Comparison of ENCODE assay signal across 34 mouse cellular contexts in genomic region chr4:98767134-98768133, GRCm38 (mm10). TPM values are rescaled to one million over a fixed set of nuclear protein-coding genes. Genes with fewer than 3 reads are reported as not detected.
A peak's percentile ranks its signal among the peaks of the same experiment; 100 is the strongest.
DNase-seq lines count a peak whose midpoint lies in the region; ATAC-seq and TF ChIP-seq lines count a peak whose summit lies in the region.
"Had no signal": no experiment of that assay in that cellular context is flagged by ENCODE, and none has a peak within 500 bp of the region (broad histone marks: within the 10 kb centered on the region; RNA-seq: fewer than 3 reads in every experiment).

No protein-coding gene starts in this region.

- no peak overlapping the region for H3K9ac ChIP-seq in heart, postnatal 0 days (replicated peaks; ENCODE audit: low read depth, low read length)
- H3K9ac ChIP-seq in kidney, embryonic 14.5 days (ENCODE audit: low read depth, low read length) = no peak overlapping the region
- no peak overlapping the region for H3K9ac ChIP-seq in intestine, embryonic 16.5 days (ENCODE audit: low read depth, low read length)
- H3K9ac ChIP-seq: forebrain, embryonic 13.5 days; heart, embryonic 12.5 days; hindbrain, embryonic 15.5 days; liver, embryonic 15.5 days; lung, embryonic 14.5 days; neural tube, embryonic 15.5 days had no signal

- no peaks in the 10 kb centered on the region for H3K27me3 ChIP-seq in heart, postnatal 0 days (ENCODE audit: control insufficient read depth, insufficient read depth, low read length)
- no peaks in the 10 kb centered on the region for H3K27me3 ChIP-seq in kidney, embryonic 14.5 days (ENCODE audit: control insufficient read depth, insufficient read depth, low read length)
- no peaks in the 10 kb centered on the region for H3K27me3 ChIP-seq in intestine, embryonic 16.5 days (replicated peaks; ENCODE audit: control insufficient read depth, insufficient read depth, low read length)
- H3K27me3 ChIP-seq: forebrain, embryonic 13.5 days; heart, embryonic 12.5 days; hindbrain, embryonic 15.5 days; liver, embryonic 15.5 days; neural tube, embryonic 15.5 days had no signal

- no peaks in the 10 kb centered on the region; the same call in 1 of the 2 replicates for H3K9me3 ChIP-seq in heart, postnatal 0 days (replicated peaks; ENCODE audit: control insufficient read depth, low read length)
- H3K9me3 ChIP-seq in kidney, embryonic 14.5 days (ENCODE audit: control insufficient read depth, low read length) = peaks cover 4% of the 10 kb centered on the region; the same call in 1 of the 2 replicates
- no peaks in the 10 kb centered on the region for H3K9me3 ChIP-seq in intestine, embryonic 16.5 days (ENCODE audit: control insufficient read depth, low read length)
- H3K9me3 ChIP-seq: forebrain, embryonic 13.5 days; heart, embryonic 12.5 days; hindbrain, embryonic 10.5 days; hindbrain, embryonic 15.5 days; liver, embryonic 15.5 days; neural tube, embryonic 15.5 days had no signal

- no peak for DNase-seq in heart, postnatal 0 days (ENCODE audit: low spot score)
- no peak for DNase-seq in heart, adult 8-10 months (ENCODE audit: low spot score)
- DNase-seq in kidney, postnatal 4 days = no peak
- no peak for DNase-seq in natural killer cell, adult 2 months (ENCODE audit: low spot score in 2 of 2)
- no peak for DNase-seq in layer of hippocampus, postnatal 25 days (ENCODE audit: extremely low spot score in 1 of 2, low spot score in 1 of 2)
- DNase-seq: adrenal gland, postnatal 10 days; cerebellum, adult 8-10 months; cerebellum, postnatal 25 days; gastrocnemius, postnatal 25 days; heart, adult 11 months; heart, postnatal 10 days; layer of hippocampus, postnatal 36 days; lung, embryonic 14.5 days; lung, postnatal 14 days; midbrain, embryonic 14.5 days; spleen, adult 18-20 months; thymus, postnatal 25 days had no signal

- no peak for TF ChIP-seq CTCF in heart, postnatal 0 days (IDR thresholded peaks at IDR 0.05; ENCODE audit: low read depth)

- TF ChIP-seq EP300 in heart, postnatal 0 days (IDR thresholded peaks at IDR 0.05; ENCODE audit: low read depth) = no peak

- no peaks in the 10 kb centered on the region for H3K36me3 ChIP-seq in heart, postnatal 0 days (replicated peaks; ENCODE audit: control insufficient read depth, insufficient read depth, low read length)
- peaks cover 3% of the 10 kb centered on the region; the same call in 1 of the 2 replicates for H3K36me3 ChIP-seq in kidney, embryonic 14.5 days (ENCODE audit: control insufficient read depth, insufficient read depth, low read length)
- H3K36me3 ChIP-seq in intestine, embryonic 16.5 days (ENCODE audit: control insufficient read depth, insufficient read depth, low read length) = no peaks in the 10 kb centered on the region; the same call in 1 of the 2 replicates
- H3K36me3 ChIP-seq: G1E; heart, embryonic 12.5 days; hindbrain, embryonic 15.5 days; liver, embryonic 15.5 days; neural tube, embryonic 15.5 days had no signal

- no peaks in the 10 kb centered on the region for H3K4me1 ChIP-seq in heart, postnatal 0 days (ENCODE audit: control insufficient read depth, insufficient read depth)
- H3K4me1 ChIP-seq in kidney, embryonic 14.5 days (ENCODE audit: control insufficient read depth, insufficient read depth, low read length) = peaks cover 9% of the 10 kb centered on the region; the same call in 1 of the 2 replicates
- no peaks in the 10 kb centered on the region; the same call in 1 of the 2 replicates for H3K4me1 ChIP-seq in intestine, embryonic 16.5 days (ENCODE audit: control insufficient read depth, insufficient read depth, low read length)
- H3K4me1 ChIP-seq: forebrain, embryonic 13.5 days; hindbrain, embryonic 15.5 days; liver, embryonic 15.5 days; neural tube, embryonic 15.5 days had no signal

- ATAC-seq in heart, postnatal 0 days (ENCODE audit: insufficient read depth, low read depth) = 0 out of 2 replicates have a peak, but pooled peaks have one; percentile 24
- ATAC-seq in kidney, embryonic 14.5 days (ENCODE audit: low FRiP score, low TSS enrichment) = peak; percentile 73
- peak; percentile 68 for ATAC-seq in intestine, embryonic 16.5 days
- ATAC-seq: forebrain, embryonic 13.5 days; inflammation-experienced regulatory T-cells, adult 6 months had no signal

- WGBS in heart, postnatal 0 days = 64% methylated on average over 14 of the region's 14 CpGs
- WGBS in kidney, embryonic 14.5 days = 50% methylated on average over 14 of the region's 14 CpGs
- WGBS in intestine, embryonic 16.5 days = 60% methylated on average over 14 of the region's 14 CpGs

- H3K4me2 ChIP-seq in heart, postnatal 0 days (ENCODE audit: low read depth, low read length) = no peak overlapping the region
- no peak overlapping the region for H3K4me2 ChIP-seq in kidney, embryonic 14.5 days (replicated peaks; ENCODE audit: low read depth, low read length)
- H3K4me2 ChIP-seq in intestine, embryonic 16.5 days (ENCODE audit: low read depth, low read length) = no peak overlapping the region
- H3K4me2 ChIP-seq: forebrain, embryonic 13.5 days; heart, embryonic 12.5 days; hindbrain, embryonic 15.5 days; liver, embryonic 15.5 days; lung, embryonic 14.5 days; neural tube, embryonic 15.5 days had no signal

- H3K4me3 ChIP-seq in heart, postnatal 0 days (ENCODE audit: low read depth, low read length) = no peak overlapping the region
- H3K4me3 ChIP-seq in kidney, embryonic 14.5 days (ENCODE audit: low read length) = no peak overlapping the region
- H3K4me3 ChIP-seq in intestine, embryonic 16.5 days (ENCODE audit: low read length) = no peak overlapping the region
- H3K4me3 ChIP-seq: forebrain, embryonic 13.5 days; heart, embryonic 12.5 days; hindbrain, embryonic 10.5 days; hindbrain, embryonic 15.5 days; liver, embryonic 15.5 days; neural tube, embryonic 15.5 days had no signal

- H3K27ac ChIP-seq in heart, postnatal 0 days (ENCODE audit: low read depth) = no peak overlapping the region
- H3K27ac ChIP-seq in kidney, embryonic 14.5 days (ENCODE audit: low read depth, low read length) = peak overlapping the region; percentile 17; the same call in 1 of the 2 replicates
- H3K27ac ChIP-seq in intestine, embryonic 16.5 days (ENCODE audit: low read length) = no peak overlapping the region
- H3K27ac ChIP-seq: forebrain, embryonic 13.5 days; hindbrain, embryonic 10.5 days; hindbrain, embryonic 15.5 days; liver, embryonic 15.5 days; neural tube, embryonic 15.5 days had no signal

RNA-seq across cellular contexts. Expression of gene L1td1, which starts 40.9 kb away (rescaled TPM):
- total RNA-seq in heart, postnatal 0 days (2014; rRNA removed; ENCODE audit: low replicate concordance) = 0.11 TPM in 1 of 2 replicates, not detected in the other
- not detected in 2 replicates for polyA plus RNA-seq in heart, postnatal 0 days (2015; fragmentation: Nextera tagmentation; extraction: Ambion mirVana)
- total RNA-seq in heart, adult 8-10 months (2022) = not detected
- 0.64 and 0.79 TPM in 2 replicates for polyA plus RNA-seq in kidney, embryonic 14.5 days (2014; fragmentation: Nextera tagmentation; extraction: Ambion mirVana)
- 0.10 and 0.24 TPM in 2 replicates for polyA plus RNA-seq in intestine, embryonic 16.5 days (2015; fragmentation: Nextera tagmentation; extraction: Ambion mirVana)
- total RNA-seq in layer of hippocampus, postnatal 25 days (2021) = not detected
- total RNA-seq: adrenal gland, postnatal 10 days; gastrocnemius, adult 18-20 months; gastrocnemius, postnatal 25 days; heart, postnatal 10 days; layer of hippocampus, adult 8-10 months; layer of hippocampus, postnatal 36 days; liver, adult 2 months; monocyte, adult 5-6 weeks had no signal
- polyA plus RNA-seq: forebrain, embryonic 13.5 days; G1E; hindbrain, embryonic 10.5 days; inflammation-experienced regulatory T-cells, adult 6 months; liver, adult 2 months; liver, embryonic 15.5 days; neural tube, embryonic 15.5 days had no signal

RNA-seq across cellular contexts. Expression of gene Kank4, which starts 49.9 kb away (rescaled TPM):
- 1.1 and 3.3 TPM in 2 replicates for total RNA-seq in heart, postnatal 0 days (2014; rRNA removed; ENCODE audit: low replicate concordance)
- polyA plus RNA-seq in heart, postnatal 0 days (2015; fragmentation: Nextera tagmentation; extraction: Ambion mirVana) = 0.22 and 0.38 TPM in 2 replicates
- total RNA-seq in heart, adult 8-10 months (2022) = 1 to 10 TPM in 1 of 4 experiments, under 1 TPM in 3; 0.68 to 1.1 (median 0.84) TPM
- 2.7 and 3.5 TPM in 2 replicates for polyA plus RNA-seq in kidney, embryonic 14.5 days (2014; fragmentation: Nextera tagmentation; extraction: Ambion mirVana)
- 0.89 TPM in 2 replicates for polyA plus RNA-seq in intestine, embryonic 16.5 days (2015; fragmentation: Nextera tagmentation; extraction: Ambion mirVana)
- 1 to 10 TPM; 2.4 to 2.7 TPM for total RNA-seq in layer of hippocampus, postnatal 25 days (2021)
- total RNA-seq: liver, adult 2 months; monocyte, adult 5-6 weeks had no signal
- polyA plus RNA-seq: G1E; inflammation-experienced regulatory T-cells, adult 6 months had no signal

RNA-seq across cellular contexts. Expression of gene I0C0044D17Rik, which starts 56.2 kb away (rescaled TPM):
- not detected in 2 replicates for total RNA-seq in heart, postnatal 0 days (2014; rRNA removed; ENCODE audit: low replicate concordance)
- polyA plus RNA-seq in heart, postnatal 0 days (2015; fragmentation: Nextera tagmentation; extraction: Ambion mirVana) = not detected in 2 replicates
- not detected for total RNA-seq in heart, adult 8-10 months (2022)
- polyA plus RNA-seq in kidney, embryonic 14.5 days (2014; fragmentation: Nextera tagmentation; extraction: Ambion mirVana) = not detected in 2 replicates
- not detected in 2 replicates for polyA plus RNA-seq in intestine, embryonic 16.5 days (2015; fragmentation: Nextera tagmentation; extraction: Ambion mirVana)
- not detected for total RNA-seq in layer of hippocampus, postnatal 25 days (2021)
- total RNA-seq: adrenal gland, postnatal 10 days; G1E; gastrocnemius, adult 18-20 months; gastrocnemius, postnatal 25 days; heart, postnatal 10 days; layer of hippocampus, adult 8-10 months; layer of hippocampus, postnatal 36 days; liver, adult 2 months; monocyte, adult 5-6 weeks had no signal
- polyA plus RNA-seq: embryonic facial prominence, embryonic 11.5 days; forebrain, embryonic 13.5 days; G1E; heart, embryonic 12.5 days; hindbrain, embryonic 10.5 days; hindbrain, embryonic 15.5 days; inflammation-experienced regulatory T-cells, adult 6 months; limb, embryonic 11.5 days; liver, adult 2 months; liver, embryonic 15.5 days; lung, embryonic 14.5 days; midbrain, embryonic 14.5 days; neural tube, embryonic 15.5 days; stomach, embryonic 16.5 days had no signal
